Mouse (Mus musculus): ENCODE data around the gene Rnf167. TPM values are rescaled to one million over a fixed set of nuclear protein-coding genes. Genes with fewer than 3 reads are reported as not detected.

Gene Rnf167
- polyA plus RNA-seq, 1 experiment: 9.0 TPM

DNA sequence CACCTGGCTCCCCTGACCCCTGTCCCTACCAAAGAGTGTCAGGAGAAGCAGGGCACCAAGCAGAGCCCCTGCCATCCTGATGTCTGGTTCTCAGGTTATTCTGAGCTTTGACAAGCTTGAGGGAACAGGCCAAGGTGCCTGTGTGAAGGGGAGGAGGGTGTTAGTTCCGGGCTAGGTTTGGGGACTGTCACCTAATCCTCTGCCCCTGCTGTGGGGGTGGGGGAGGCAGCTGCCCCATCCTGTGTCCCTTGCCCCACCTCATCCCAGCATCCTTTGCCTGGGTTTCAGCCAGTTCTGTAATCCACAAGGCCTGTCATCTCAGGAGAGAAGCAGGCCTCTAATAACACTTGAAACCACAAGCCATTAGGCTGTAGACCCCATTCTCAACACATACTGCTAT lies 27.9 kb upstream of the Rnf167 start, which contains the start of gene Chrne:
Chrne (minus strand) TSS at position 116 of the 400 bp plus-strand sequence.
- H3K36me3 ChIP-seq (ENCODE audit: control insufficient read depth, insufficient read depth): no peaks in the 10 kb centered on the region
- no peaks in the 10 kb centered on the region for H3K79me2 ChIP-seq (ENCODE audit: control insufficient read depth, insufficient read depth)
- no peaks in the 10 kb centered on the region for H3K79me3 ChIP-seq (ENCODE audit: low read depth)
- no peak within 1 kb of the TSS for H3ac ChIP-seq (ENCODE audit: control insufficient read depth, insufficient read length, low read depth)
- TF ChIP-seq CEBPB (IDR thresholded peaks at IDR 0.05; ENCODE audit: low read depth): no peak
- no peak for TF ChIP-seq CTCF (IDR thresholded peaks at IDR 0.05; ENCODE audit: control insufficient read depth, insufficient read depth, insufficient read length)
- TF ChIP-seq FOSL1 (IDR thresholded peaks at IDR 0.05; ENCODE audit: insufficient read depth, low read length, poor library complexity, severe bottlenecking): no peak
- no peak for TF ChIP-seq MYOD1 (IDR thresholded peaks at IDR 0.05; ENCODE audit: control insufficient read depth, insufficient read length, low read depth)
- TF ChIP-seq MYOG (IDR thresholded peaks at IDR 0.05; ENCODE audit: control insufficient read depth, extremely low read depth, insufficient read length): no peak
- no peak for TF ChIP-seq USF1 (IDR thresholded peaks at IDR 0.05; ENCODE audit: low read depth)
- TF ChIP-seq MAX (IDR thresholded peaks at IDR 0.05): no peak
- H3K27me3 ChIP-seq (ENCODE audit: control insufficient read depth, insufficient read depth, insufficient read length): no peaks in the 10 kb centered on the region
- H3K4me3 ChIP-seq (ENCODE audit: insufficient read depth, poor library complexity, severe bottlenecking): no peak within 1 kb of the TSS

DNA sequence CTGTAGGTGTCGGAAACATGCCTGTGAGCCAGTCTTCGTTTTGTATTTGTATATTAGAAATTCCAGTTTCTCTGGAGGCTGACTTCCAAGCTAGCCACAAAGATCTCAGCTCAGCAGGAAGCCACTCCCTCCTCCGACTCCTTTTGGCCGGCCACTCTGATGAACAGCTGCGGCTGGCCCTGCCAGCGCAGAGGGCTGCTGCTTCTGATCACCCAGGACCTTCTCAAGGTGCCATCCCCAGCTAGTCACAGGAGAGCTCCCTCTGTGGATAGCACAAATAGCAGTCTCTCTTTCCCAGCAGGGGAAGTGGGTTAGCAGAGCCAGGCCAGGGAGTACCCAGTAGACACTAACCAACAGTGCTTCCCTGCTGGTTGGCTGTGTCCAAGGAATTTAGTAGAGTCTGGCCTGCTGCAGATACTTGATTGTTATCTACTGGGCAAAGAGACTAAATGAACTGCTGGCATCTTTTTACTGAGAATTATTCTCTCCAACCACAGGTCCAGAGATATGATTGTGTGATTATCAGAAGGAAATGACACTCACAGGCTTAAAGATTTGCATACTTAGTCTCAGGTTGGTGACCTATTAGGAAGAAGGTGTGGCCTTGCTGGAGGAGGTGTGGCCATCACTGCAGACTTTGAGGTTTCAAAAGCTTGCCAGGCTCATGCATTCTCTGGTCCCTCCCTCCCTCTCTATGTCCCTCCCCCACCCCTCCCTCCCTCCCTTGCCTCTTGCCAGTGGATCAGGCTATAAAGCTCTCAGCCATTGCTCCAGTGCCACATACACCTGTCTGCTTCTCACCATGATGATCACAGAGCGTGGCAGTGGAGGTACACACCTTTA lies 24.8 kb upstream of the Rnf167 start:
- H3K27me3 ChIP-seq (ENCODE audit: control insufficient read depth, insufficient read depth, insufficient read length): no peaks in the 10 kb centered on the region
- H3ac ChIP-seq (ENCODE audit: control insufficient read depth, insufficient read length, low read depth): no peak overlapping the region
- H3K79me3 ChIP-seq (ENCODE audit: low read depth): no peaks in the 10 kb centered on the region
- no peaks in the 10 kb centered on the region for H3K36me3 ChIP-seq (ENCODE audit: control insufficient read depth, insufficient read depth)
- no peaks in the 10 kb centered on the region for H3K79me2 ChIP-seq (ENCODE audit: control insufficient read depth, insufficient read depth)
- H3K4me3 ChIP-seq (ENCODE audit: insufficient read depth, poor library complexity, severe bottlenecking): no peak overlapping the region
- no peak for TF ChIP-seq FOSL1 (IDR thresholded peaks at IDR 0.05; ENCODE audit: insufficient read depth, low read length, poor library complexity, severe bottlenecking)
- TF ChIP-seq MYOD1 (IDR thresholded peaks at IDR 0.05; ENCODE audit: control insufficient read depth, insufficient read length, low read depth): peak; percentile 38

DNA sequence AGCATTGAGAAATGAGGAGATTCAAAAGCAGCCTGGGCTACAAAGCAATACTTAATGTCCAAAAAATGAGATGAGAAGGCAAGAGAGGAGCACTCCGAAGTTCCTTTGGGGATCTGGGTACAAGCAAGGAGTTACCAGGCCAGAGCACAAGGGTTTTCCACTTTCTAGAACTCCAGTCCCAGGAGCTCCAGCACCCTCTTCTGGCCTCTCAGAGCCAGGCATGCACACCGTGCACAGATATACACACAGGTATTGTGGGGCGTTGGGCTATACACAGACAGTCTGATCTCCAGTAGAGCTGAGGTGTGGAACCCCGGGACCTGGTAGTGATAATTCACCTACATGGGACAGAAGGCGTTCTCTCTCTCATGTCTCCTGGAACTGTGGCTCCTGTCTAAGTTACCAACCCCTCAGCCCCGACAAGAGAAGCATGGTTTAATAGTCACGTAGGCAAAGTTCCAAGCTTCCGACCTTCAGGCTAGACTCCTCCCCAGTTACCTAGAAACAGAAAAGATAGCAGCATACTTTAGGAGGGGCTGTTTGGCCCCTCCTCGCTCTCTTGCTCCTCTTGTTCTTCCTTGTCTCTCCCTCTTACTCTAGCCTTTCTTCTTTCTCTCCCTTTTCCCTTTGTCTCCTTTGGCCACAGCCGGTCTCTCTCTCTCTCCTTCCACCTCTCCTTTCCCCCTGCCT lies 23.8 kb upstream of the Rnf167 start:
- Histone ChIP-seq H3K79me2 (ENCODE audit: control insufficient read depth, insufficient read depth) (no peaks in the 10 kb centered on the region), H3ac (ENCODE audit: control insufficient read depth, insufficient read length, low read depth) (no peak overlapping the region), H3K4me3 (ENCODE audit: insufficient read depth, poor library complexity, severe bottlenecking) (no peak overlapping the region), H3K36me3 (ENCODE audit: control insufficient read depth, insufficient read depth) (no peaks in the 10 kb centered on the region), H3K27me3 (ENCODE audit: control insufficient read depth, insufficient read depth, insufficient read length) (no peaks in the 10 kb centered on the region), H3K79me3 (ENCODE audit: low read depth) (no peaks in the 10 kb centered on the region)
- TF ChIP-seq MYOD1 (IDR thresholded peaks at IDR 0.05; ENCODE audit: control insufficient read depth, insufficient read length, low read depth) (no peak), FOSL1 (IDR thresholded peaks at IDR 0.05; ENCODE audit: insufficient read depth, low read length, poor library complexity, severe bottlenecking) (no peak), MYOG (IDR thresholded peaks at IDR 0.05; ENCODE audit: control insufficient read depth, extremely low read depth, insufficient read length) (no peak), USF1 (IDR thresholded peaks at IDR 0.05; ENCODE audit: low read depth) (no peak), CEBPB (IDR thresholded peaks at IDR 0.05; ENCODE audit: low read depth) (no peak), CTCF (IDR thresholded peaks at IDR 0.05; ENCODE audit: control insufficient read depth, insufficient read depth, insufficient read length) (no peak), MAX (IDR thresholded peaks at IDR 0.05) (no peak)

DNA sequence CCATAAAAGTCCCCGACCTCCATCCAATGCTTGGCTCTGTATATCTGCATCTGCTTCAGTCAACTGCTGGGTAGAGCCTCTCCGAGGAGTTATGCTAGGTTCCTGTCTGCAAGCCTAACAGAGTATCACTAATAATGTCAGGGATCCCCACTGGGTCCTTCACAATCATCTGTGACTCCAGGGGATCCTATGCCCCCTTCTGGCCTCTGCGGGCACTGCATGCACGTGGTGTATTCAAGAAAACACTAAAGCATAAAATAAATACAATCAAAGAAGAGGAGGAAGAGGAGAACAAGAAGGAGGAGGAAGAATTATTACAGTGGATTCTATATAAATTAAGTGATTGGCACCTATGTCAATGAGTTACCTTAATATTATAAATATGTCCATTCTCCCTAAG lies 21.6 kb upstream of the Rnf167 start:
- TF ChIP-seq FOSL1 (IDR thresholded peaks at IDR 0.05; ENCODE audit: insufficient read depth, low read length, poor library complexity, severe bottlenecking) (no peak), MYOG (IDR thresholded peaks at IDR 0.05; ENCODE audit: control insufficient read depth, extremely low read depth, insufficient read length) (no peak), MAX (IDR thresholded peaks at IDR 0.05) (peak; percentile 87), CEBPB (IDR thresholded peaks at IDR 0.05; ENCODE audit: low read depth) (no peak), MYOD1 (IDR thresholded peaks at IDR 0.05; ENCODE audit: control insufficient read depth, insufficient read length, low read depth) (no peak), CTCF (IDR thresholded peaks at IDR 0.05; ENCODE audit: control insufficient read depth, insufficient read depth, insufficient read length) (peak; percentile 21), USF1 (IDR thresholded peaks at IDR 0.05; ENCODE audit: low read depth) (no peak)
- Histone ChIP-seq H3K79me3 (ENCODE audit: low read depth) (no peaks in the 10 kb centered on the region), H3K27me3 (ENCODE audit: control insufficient read depth, insufficient read depth, insufficient read length) (no peaks in the 10 kb centered on the region), H3K79me2 (ENCODE audit: control insufficient read depth, insufficient read depth) (no peaks in the 10 kb centered on the region), H3ac (ENCODE audit: control insufficient read depth, insufficient read length, low read depth) (no peak overlapping the region), H3K4me3 (ENCODE audit: insufficient read depth, poor library complexity, severe bottlenecking) (no peak overlapping the region), H3K36me3 (ENCODE audit: control insufficient read depth, insufficient read depth) (no peaks in the 10 kb centered on the region)

DNA sequence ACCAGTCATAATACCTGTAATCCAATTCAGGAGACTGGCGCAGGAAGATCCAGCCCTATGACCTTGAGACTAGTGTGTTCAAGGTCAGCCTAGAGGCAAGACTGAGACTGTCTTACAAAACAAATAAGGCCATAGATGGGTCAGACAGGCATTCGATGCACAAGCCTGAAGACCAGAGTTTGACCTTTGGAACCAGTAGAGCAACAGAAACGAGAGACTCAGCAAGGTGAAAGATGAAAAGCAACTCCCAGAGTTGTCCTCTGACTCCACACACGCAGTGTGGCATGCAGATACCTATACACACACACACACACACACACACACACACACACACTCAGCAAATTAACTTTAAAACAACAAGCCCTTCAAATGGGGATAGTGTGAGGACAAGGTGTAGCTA lies 20.2 kb upstream of the Rnf167 start:
- Histone ChIP-seq H3K79me3 (ENCODE audit: low read depth) (no peaks in the 10 kb centered on the region), H3K79me2 (ENCODE audit: control insufficient read depth, insufficient read depth) (no peaks in the 10 kb centered on the region), H3ac (ENCODE audit: control insufficient read depth, insufficient read length, low read depth) (no peak overlapping the region), H3K27me3 (ENCODE audit: control insufficient read depth, insufficient read depth, insufficient read length) (no peaks in the 10 kb centered on the region), H3K36me3 (ENCODE audit: control insufficient read depth, insufficient read depth) (no peaks in the 10 kb centered on the region), H3K4me3 (ENCODE audit: insufficient read depth, poor library complexity, severe bottlenecking) (no peak overlapping the region)
- TF ChIP-seq MAX (IDR thresholded peaks at IDR 0.05) (no peak), CTCF (IDR thresholded peaks at IDR 0.05; ENCODE audit: control insufficient read depth, insufficient read depth, insufficient read length) (no peak), USF1 (IDR thresholded peaks at IDR 0.05; ENCODE audit: low read depth) (no peak), FOSL1 (IDR thresholded peaks at IDR 0.05; ENCODE audit: insufficient read depth, low read length, poor library complexity, severe bottlenecking) (no peak), MYOD1 (IDR thresholded peaks at IDR 0.05; ENCODE audit: control insufficient read depth, insufficient read length, low read depth) (no peak), CEBPB (IDR thresholded peaks at IDR 0.05; ENCODE audit: low read depth) (no peak), MYOG (IDR thresholded peaks at IDR 0.05; ENCODE audit: control insufficient read depth, extremely low read depth, insufficient read length) (no peak)
